Mouse (Mus musculus) CH12.LX (cell line): Measurements from ENCODE around the gene 1700018B08Rik. TPM values are rescaled to one million over a fixed set of nuclear protein-coding genes. Genes with fewer than 3 reads are reported as not detected.
A peak's percentile ranks its signal among the peaks of the same experiment; 100 is the strongest.

Source experiments
- DNase-seq: peaks from one replicate; pipeline ENCODE4 v3.0.0-alpha.2; 2013; ENCODE audit errors: extremely low read depth
- H3K27ac ChIP-seq: 2 replicates; pipeline ENCODE4 v1.5.1; 2012; ENCODE audit warnings: low read depth, mild to moderate bottlenecking, control low read depth, moderate library complexity; ENCODE audit not compliant: insufficient read depth
- H3K27me3 ChIP-seq: replicated peaks from 2 replicates; pipeline ENCODE3; 2012; ENCODE audit warnings: inconsistent platforms
- H3K36me3 ChIP-seq, 2 experiments: replicated peaks in 1 of 2; 2 replicates each; pipeline versions ENCODE3 to v1.6.1; 2012; ENCODE audit warnings: inconsistent platforms in 1 of 2, low read length in 1 of 2, mild to moderate bottlenecking in 1 of 2, mixed read lengths in 1 of 2, moderate library complexity in 1 of 2; ENCODE audit not compliant: control insufficient read depth in 1 of 2, insufficient read depth in 1 of 2
- H3K4me1 ChIP-seq, 2 experiments: 2 replicates each; pipeline ENCODE4 v1.6.1; 2012; ENCODE audit warnings: inconsistent platforms in 1 of 2, moderate library complexity in 1 of 2; ENCODE audit not compliant: insufficient read depth in 2 of 2, control insufficient read depth in 1 of 2
- H3K4me2 ChIP-seq: 2 replicates; pipeline ENCODE4 v1.6.1; 2012; ENCODE audit warnings: low read depth, mild to moderate bottlenecking, control low read depth; ENCODE audit not compliant: poor library complexity, insufficient read depth, severe bottlenecking
- H3K4me3 ChIP-seq, 3 experiments: fragments of 150-350 bp in 1 of 3; sonication (generic) in 1 of 3; replicated peaks in 1 of 3; 2 replicates each; pipeline versions ENCODE3 to v1.5.1; 2011 to 2012; ENCODE audit warnings: low read depth in 2 of 3, low read length in 2 of 3, mild to moderate bottlenecking in 2 of 3, moderate library complexity in 2 of 3, control low read depth in 1 of 3, improper control_type of control experiment in 1 of 3, inconsistent platforms in 1 of 3, mixed read lengths in 1 of 3; ENCODE audit not compliant: poor library complexity in 1 of 3
- H3K79me2 ChIP-seq: replicated peaks from 2 replicates; pipeline ENCODE4 v1.6.1; 2012; ENCODE audit warnings: mild to moderate bottlenecking, moderate library complexity; ENCODE audit not compliant: control insufficient read depth, poor library complexity, insufficient read depth, severe bottlenecking; ENCODE audit errors: extremely low read depth
- H3K9ac ChIP-seq: 2 replicates; pipeline ENCODE4 v1.6.1; 2012; ENCODE audit warnings: low read depth, mild to moderate bottlenecking, control low read depth, moderate library complexity; ENCODE audit not compliant: insufficient read depth
- H3K9me3 ChIP-seq: replicated peaks from 2 replicates; pipeline ENCODE3; 2012; ENCODE audit warnings: low read length, inconsistent platforms, mixed read lengths
- BHLHE40 ChIP-seq: IDR thresholded peaks from 2 replicates; pipeline ENCODE4 v1.6.1; 2011; ENCODE audit warnings: mild to moderate bottlenecking, low read depth, low read length, improper control_type of control experiment
- CHD1 ChIP-seq: IDR thresholded peaks from 2 replicates; pipeline ENCODE4 v1.6.1; 2012; ENCODE audit warnings: low read depth, low read length, improper control_type of control experiment, inconsistent platforms
- CTCF ChIP-seq, 2 experiments: IDR thresholded peaks in 1 of 2; conservative IDR thresholded peaks in 1 of 2; 2 replicates each; pipeline ENCODE4 v1.5.1; 2011 to 2012; ENCODE audit warnings: low read depth in 2 of 2, low read length in 2 of 2, improper control_type of control experiment in 1 of 2, inconsistent platforms in 1 of 2, mild to moderate bottlenecking in 1 of 2, moderate library complexity in 1 of 2
- IRF4 ChIP-seq: IDR thresholded peaks from 2 replicates; pipeline ENCODE4 v1.6.1; 2014; ENCODE audit warnings: low read depth, mild to moderate bottlenecking, inconsistent platforms, low read length, improper control_type of control experiment
- POLR2AphosphoS2 ChIP-seq: IDR thresholded peaks from 2 replicates; pipeline ENCODE4 v1.6.1; 2011; ENCODE audit warnings: low read depth, low read length, improper control_type of control experiment
- SMC3 ChIP-seq: IDR thresholded peaks from 2 replicates; pipeline ENCODE4 v1.6.1; 2011; ENCODE audit warnings: low read depth, low read length, improper control_type of control experiment
- TBP ChIP-seq: conservative IDR thresholded peaks from 2 replicates; pipeline ENCODE4 v1.6.1; 2011; ENCODE audit warnings: low read depth, low read length, improper control_type of control experiment
- USF1 ChIP-seq: IDR thresholded peaks from 2 replicates; pipeline ENCODE4 v1.6.1; 2014; ENCODE audit warnings: low read depth, mild to moderate bottlenecking, inconsistent platforms, low read length, improper control_type of control experiment
- USF2 ChIP-seq: conservative IDR thresholded peaks from 2 replicates; pipeline ENCODE4 v1.6.1; 2011; ENCODE audit warnings: low read depth, low read length, improper control_type of control experiment
- ZKSCAN1 ChIP-seq: IDR thresholded peaks from 2 replicates; pipeline ENCODE4 v1.6.1; 2012; ENCODE audit warnings: low read depth, inconsistent platforms, low read length, improper control_type of control experiment, borderline replicate concordance
- dilution Hi-C: fragments of 300-500 bp; cut with MboI; formaldehyde crosslinking; loops from 2 replicates; pipeline ENCODE4 v1.14.3; 2020; ENCODE audit warnings: low sequenced_read_pairs; ENCODE audit not compliant: extremely low pct_unique_long_range_greater_than_20kb, extremely low pct_ligation_motif_present
- in situ Hi-C: fragments of 300-500 bp; cut with MboI; formaldehyde crosslinking; loops from 3 replicates; pipeline ENCODE4 v1.14.3; 2019; ENCODE audit warnings: low sequenced_read_pairs, low pct_ligation_motif_present, low pct_unique_long_range_greater_than_20kb, mixed read lengths
- polyA plus RNA-seq: library from polyadenylated mRNA; unstranded; fragments of >175 nt; gene quantifications from 2 replicates; pipeline ENCODE4 v1.2.1, GENCODE M21; 2012; ENCODE audit warnings: low read depth; ENCODE audit not compliant: insufficient read length
- total RNA-seq, 2 experiments: library from RNA; depleted of rRNA; stranded (reverse); fragments of 300-350 nt in 1 of 2; fragments of >200 nt in 1 of 2; gene quantifications; 2 replicates each; pipeline ENCODE4 v1.2.3; 2012 to 2014

1700018B08Rik gene
- not detected in 2 replicates for total RNA-seq (2012; rRNA removed)
- not detected in 2 replicates for total RNA-seq (2014; rRNA removed)
- not detected in 2 replicates for polyA plus RNA-seq

DNA sequence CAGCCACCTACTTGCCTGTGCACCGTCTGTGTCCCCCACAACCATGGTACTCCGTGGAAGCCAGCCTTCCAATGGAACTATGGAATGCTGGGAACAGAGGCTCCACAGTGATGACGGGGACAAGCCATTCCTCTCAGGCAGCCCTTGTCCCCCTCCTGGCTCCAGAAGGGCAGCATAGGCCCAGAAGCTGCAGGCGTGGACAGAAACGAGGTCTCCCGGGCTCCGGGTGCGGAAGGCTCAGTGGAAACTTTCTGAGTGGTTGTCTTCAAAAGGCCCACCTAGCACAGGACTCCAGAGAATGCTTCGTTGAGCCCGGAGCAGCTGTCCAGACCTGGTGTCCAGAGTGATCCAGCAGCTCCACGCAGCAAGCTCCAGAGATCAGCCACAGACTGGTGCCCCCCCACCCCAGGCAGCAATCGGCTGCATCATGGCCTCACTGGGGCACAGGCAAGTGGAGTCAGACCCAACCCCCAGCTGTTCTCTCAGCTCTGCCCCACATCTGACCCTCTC lies at the start of gene 1700018B08Rik:
1700018B08Rik (minus strand) TSS at position 45 of the 510 bp plus-strand sequence.
- DNase-seq, result no peak
- H3K9me3 ChIP-seq, result peaks cover 5% of the 10 kb centered on the region
- no peak within 1 kb of the TSS for H3K9ac ChIP-seq
- in situ Hi-C loops, result loop anchor here (10.0 kb wide), 1 partner anchor 140 kb away; no protein-coding TSS in a partner anchor
- peaks cover 0 to 7% of the 10 kb centered on the region in 2 experiments; a peak in 2 of 4 replicates for H3K4me1 ChIP-seq
- peaks cover 51% of the 10 kb centered on the region for H3K27me3 ChIP-seq
- H3K36me3 ChIP-seq, result peaks cover 0 to 5% of the 10 kb centered on the region in 2 experiments
- dilution Hi-C loops, result no loop called here
- TF ChIP-seq USF2 (no peak), CTCF (conservative IDR thresholded peaks at IDR 0.05 in 1 of 2, IDR thresholded peaks at IDR 0.05 in 1 of 2; ENCODE audit: low read depth in 2 of 2, low read length in 2 of 2) (no peak), POLR2AphosphoS2 (no peak), TBP (no peak), CHD1 (no peak)
- H3K4me2 ChIP-seq, result no peak within 1 kb of the TSS
- no peak within 1 kb of the TSS for H3K27ac ChIP-seq
- H3K79me2 ChIP-seq, result no peaks in the 10 kb centered on the region
- H3K4me3 ChIP-seq, result no peak within 1 kb of the TSS

GRCm38 (mm10) chr8:121593293-121593692 lies 49.2 kb upstream of the 1700018B08Rik start:
- no peak overlapping the region for H3K4me2 ChIP-seq
- no peak for DNase-seq
- no peak overlapping the region for H3K27ac ChIP-seq
- peaks cover 46 to 62% of the 10 kb centered on the region in 2 experiments for H3K36me3 ChIP-seq
- H3K27me3 ChIP-seq, result no peaks in the 10 kb centered on the region
- peaks cover 8 to 26% of the 10 kb centered on the region in 2 experiments; a peak in 3 of 4 replicates for H3K4me1 ChIP-seq
- peaks cover 25% of the 10 kb centered on the region for H3K79me2 ChIP-seq
- H3K9ac ChIP-seq, result no peak overlapping the region
- H3K9me3 ChIP-seq, result no peaks in the 10 kb centered on the region
- in situ Hi-C loops (loop anchor here (5.0 to 25.0 kb wide), 2 partner anchors 36 to 844 kb away; partner anchors contain the start of genes Cyba and Mvd), dilution Hi-C loops (no loop called here)
- no peak overlapping the region for H3K4me3 ChIP-seq
- TF ChIP-seq IRF4, result no peak

GRCm38 (mm10) chr8:121591178-121592066 lies 47.3 kb upstream of the 1700018B08Rik start:
- DNase-seq, result peak; percentile 55
- dilution Hi-C loops, result no loop called here
- TF ChIP-seq ZKSCAN1 (no peak), USF1 (peak; percentile 18), SMC3 (0 out of 2 replicates have a peak, but pooled peaks have one; percentile 10), BHLHE40 (0 out of 2 replicates have a peak, but pooled peaks have one; percentile 20), CTCF (conservative IDR thresholded peaks at IDR 0.05 in 1 of 2, IDR thresholded peaks at IDR 0.05 in 1 of 2; ENCODE audit: low read depth in 2 of 2, low read length in 2 of 2) (peak; percentile 15 to 59; a peak in 2 of 4 replicates)
- peak overlapping the region; percentile 69 for H3K4me2 ChIP-seq
- H3K4me3 ChIP-seq, result peak overlapping the region; percentile 83 to 91 (median 87)
- peaks cover 8 to 26% of the 10 kb centered on the region in 2 experiments; a peak in 3 of 4 replicates for H3K4me1 ChIP-seq
- H3K27me3 ChIP-seq, result no peaks in the 10 kb centered on the region
- in situ Hi-C loops, result loop anchor here (5.0 to 25.0 kb wide), 2 partner anchors 34 to 846 kb away; partner anchors contain the start of genes Cyba and Mvd
- peak overlapping the region; percentile 77 for H3K9ac ChIP-seq
- no peak overlapping the region for H3K27ac ChIP-seq
- H3K36me3 ChIP-seq, result peaks cover 32 to 47% of the 10 kb centered on the region in 2 experiments
- H3K79me2 ChIP-seq, result peaks cover 25% of the 10 kb centered on the region
- H3K9me3 ChIP-seq, result no peaks in the 10 kb centered on the region
